Mouse (Mus musculus): ENCODE measurements around the gene Triobp.
A peak's percentile ranks its signal among the peaks of the same experiment; 100 is the strongest.

The Triobp gene

DNA sequence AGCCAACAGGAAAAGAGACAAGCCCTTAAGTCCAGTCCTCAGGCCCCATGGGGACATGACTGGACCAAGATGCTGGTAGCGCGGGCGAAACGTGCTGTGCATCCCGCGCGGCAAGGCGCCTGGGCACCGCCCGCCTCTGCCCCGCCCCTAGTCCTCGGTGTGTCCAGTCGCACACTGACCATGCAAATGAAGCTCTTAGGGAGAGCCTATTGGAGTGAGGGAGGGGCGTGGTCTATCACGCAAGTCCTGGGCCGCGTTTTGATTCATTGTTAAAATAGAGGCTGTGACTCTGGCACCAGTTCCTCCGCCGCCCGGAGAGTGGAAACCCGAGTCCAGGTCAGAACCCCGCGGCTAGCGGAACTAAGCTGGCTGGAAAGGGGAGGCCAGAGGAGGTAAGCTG, at the start of gene Triobp:
Triobp (plus strand) TSS at position 68 of the 400 bp plus-strand sequence.
- DNase-seq (ENCODE audit: low read depth, low spot score): peak; percentile 93

- no peak for DNase-seq (ENCODE audit: low read depth, low spot score)
These were observed 49.0 kb upstream of the Triobp start for GRCm38 (mm10) chr15:78898507-78899001.

DNA sequence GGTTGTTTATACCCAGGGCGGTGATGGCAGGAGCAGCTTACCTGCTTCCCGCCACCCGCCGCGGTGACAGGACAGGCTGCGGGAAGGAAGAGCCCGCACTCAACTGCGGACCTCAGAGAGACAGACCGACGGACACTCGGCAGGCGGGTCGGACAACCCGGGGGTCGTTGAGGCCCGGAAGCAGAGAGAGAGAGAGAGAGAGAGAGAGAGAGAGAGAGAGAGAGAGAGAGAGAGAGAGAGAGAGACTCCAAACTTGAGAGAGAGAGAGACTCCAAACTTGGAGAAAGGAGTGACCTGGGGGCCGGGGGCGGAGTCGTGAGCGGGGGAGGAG, 48.1 kb upstream of the Triobp start, which contains the start of gene Gm49510:
Gm49510 (plus strand) TSS at position 259 of the 331 bp plus-strand sequence.
- DNase-seq (ENCODE audit: low read depth, low spot score): no peak

DNA sequence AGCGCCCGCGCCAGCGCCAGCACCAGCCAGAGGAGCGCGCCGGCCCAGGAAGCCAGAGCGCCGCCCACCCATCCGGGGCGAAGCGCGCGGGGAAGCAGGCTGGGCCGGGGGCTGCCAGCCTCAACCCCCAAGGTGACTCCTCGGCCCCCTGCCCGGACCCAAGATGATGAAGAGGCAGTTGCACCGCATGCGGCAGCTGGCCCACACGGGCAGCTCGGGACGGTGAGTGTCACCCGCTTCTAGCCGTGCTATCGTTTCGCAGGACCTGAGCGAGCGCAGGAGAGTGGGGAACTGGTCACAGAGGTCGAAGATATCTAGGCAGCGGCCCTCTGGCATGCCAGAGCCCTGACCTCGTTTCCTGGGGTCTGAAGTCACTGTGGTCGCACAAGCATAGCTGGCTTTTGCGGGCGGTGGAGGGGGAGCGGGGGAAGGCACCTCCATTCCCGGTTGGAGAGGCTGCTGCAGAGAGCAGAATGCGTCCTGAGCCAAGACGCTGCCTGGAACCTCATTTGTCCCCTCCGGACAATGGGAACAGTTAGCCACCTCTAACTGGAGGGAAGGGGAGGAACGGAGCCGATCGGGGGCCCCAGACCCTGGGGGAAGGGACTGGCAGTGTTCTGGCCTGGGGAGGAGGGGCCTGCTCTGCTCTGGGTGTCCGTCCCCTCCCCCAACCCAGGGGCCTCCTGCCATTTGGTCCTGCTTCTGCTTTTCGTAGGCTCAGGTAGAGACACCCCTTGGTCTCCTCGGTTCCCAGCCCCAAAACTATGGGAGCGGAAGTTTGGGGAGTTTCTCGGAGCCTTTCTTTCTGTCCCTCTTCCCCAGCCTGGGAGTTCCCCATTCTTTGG, 47.6 kb upstream of the Triobp start, which contains the start of gene Sh3bp1:
Sh3bp1 (plus strand) TSS at position 29 of the 845 bp plus-strand sequence.
- peak; percentile 66 for DNase-seq (ENCODE audit: low read depth, low spot score)

- DNase-seq (ENCODE audit: low read depth, low spot score): no peak
These were observed 46.7 kb upstream of the Triobp start for GRCm38 (mm10) chr15:78900585-78901421.

DNA sequence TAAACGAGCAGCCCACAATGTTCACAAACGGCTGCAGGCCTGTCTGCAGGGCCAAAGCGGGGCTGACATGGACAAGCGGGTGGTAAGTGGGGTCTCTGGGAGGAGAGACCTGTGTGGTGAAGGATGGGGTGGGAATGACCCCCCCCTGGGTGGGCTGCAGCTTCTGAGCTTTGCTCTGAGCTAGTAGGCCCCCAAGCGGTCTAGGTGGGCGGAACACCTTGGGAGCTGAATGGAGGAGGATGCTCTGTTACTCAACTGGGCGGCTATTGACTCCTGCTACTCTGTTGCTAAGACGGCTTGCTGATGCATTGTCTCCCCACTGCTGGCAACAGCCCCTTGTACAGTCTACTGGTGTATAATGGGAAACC, 46.1 kb upstream of the Triobp start:
- DNase-seq (ENCODE audit: low read depth, low spot score): no peak

DNA sequence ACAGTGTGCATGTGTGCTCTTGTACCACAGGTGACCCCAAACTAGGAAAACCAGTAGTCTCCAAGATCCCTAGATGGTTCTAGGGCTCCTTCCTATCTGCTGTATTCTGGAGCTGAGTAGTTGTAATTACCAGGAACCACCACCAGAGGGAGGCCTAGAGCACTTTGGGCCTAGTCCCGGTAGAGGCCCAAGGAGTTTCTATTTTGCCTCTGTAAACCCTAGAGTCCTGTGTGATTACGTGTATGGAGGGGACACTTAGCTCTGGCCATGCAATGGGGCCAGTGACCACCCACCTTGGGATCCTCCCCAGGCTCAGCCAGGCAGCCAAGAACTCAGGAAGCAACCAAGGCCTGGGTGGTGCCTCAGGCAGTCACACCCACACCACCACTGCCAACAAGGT, 44.3 kb upstream of the Triobp start:
- peak; percentile 89 for DNase-seq (ENCODE audit: low read depth, low spot score)

- DNase-seq (ENCODE audit: low read depth, low spot score): no peak
These were observed 39.1 kb upstream of the Triobp start for GRCm38 (mm10) chr15:78908399-78908798.

DNA sequence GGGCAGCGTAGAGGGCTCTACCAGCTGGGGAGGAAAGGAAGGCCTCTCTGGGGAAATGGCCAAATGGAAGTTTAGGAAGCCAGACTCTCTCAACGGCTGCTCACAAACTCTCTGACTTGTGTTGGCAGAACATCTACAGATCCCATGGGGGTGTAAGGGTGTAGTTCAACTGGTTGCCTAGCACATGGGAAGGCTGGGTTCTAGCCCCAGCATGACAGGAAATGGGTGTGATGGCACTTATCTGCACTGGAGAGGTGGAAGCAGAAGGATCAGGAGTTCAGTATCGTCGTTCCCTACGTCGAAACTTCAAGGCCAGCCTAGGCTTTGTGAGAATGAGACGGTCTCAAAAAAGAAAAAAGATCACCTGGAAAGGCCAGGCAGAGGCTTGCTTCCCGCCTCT, 38.5 kb upstream of the Triobp start:
- no peak for DNase-seq (ENCODE audit: low read depth, low spot score)

GRCm38 (mm10) chr15:78912040-78912439, 35.5 kb upstream of the Triobp start:
- DNase-seq (ENCODE audit: low read depth, low spot score): no peak

DNA sequence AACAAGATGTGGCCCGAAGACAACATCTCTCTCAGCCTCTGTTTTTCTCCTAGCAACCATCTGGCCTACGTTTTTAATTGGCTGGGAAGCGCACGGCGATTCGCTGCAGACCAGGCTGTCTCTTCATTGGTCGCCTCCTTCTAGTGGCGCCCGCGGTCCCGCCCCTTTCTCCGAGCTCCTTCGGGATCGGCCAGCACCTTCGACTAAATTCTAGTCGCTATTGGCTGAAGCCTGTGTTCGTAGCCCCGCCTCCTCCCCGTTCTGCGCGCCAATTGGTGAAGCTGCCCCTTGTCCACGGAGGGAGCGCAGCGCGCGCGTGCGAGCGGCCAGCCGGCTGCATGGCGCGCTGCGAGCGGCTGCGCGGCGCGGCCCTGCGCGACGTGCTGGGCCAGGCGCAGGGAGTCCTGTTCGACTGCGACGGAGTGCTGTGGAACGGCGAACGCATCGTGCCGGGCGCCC, 33.9 kb upstream of the Triobp start, which contains the start of gene Pdxp:
Pdxp (plus strand) TSS at position 288 of the 459 bp plus-strand sequence.
- peak; percentile 99 for DNase-seq (ENCODE audit: low read depth, low spot score)

DNA sequence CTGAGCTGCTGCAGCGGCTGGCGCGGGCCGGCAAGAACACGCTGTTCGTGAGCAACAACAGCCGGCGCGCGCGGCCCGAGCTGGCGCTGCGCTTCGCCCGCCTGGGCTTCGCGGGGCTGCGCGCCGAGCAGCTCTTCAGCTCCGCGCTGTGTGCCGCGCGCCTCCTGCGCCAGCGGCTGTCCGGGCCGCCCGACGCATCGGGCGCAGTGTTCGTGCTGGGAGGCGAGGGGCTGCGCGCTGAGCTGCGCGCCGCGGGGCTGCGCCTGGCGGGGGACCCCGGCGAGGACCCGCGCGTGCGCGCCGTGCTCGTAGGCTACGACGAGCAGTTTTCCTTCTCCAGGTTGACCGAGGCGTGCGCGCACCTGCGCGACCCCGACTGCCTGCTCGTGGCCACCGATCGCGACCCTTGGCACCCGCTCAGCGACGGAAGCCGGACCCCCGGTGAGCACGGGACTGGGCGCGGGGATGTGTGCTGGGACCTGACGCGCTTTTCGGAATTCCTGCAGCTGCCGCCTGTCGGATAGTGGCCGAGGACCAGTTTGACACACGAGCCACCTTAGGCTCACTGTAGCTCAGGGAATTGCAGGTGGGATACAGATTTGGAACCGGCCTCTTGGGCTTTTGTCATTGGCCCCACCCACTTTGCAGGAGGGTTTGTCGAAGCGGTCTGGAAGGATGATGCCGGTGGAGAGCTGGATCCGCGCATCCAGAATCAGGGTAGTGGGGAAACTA, 33.3 kb upstream of the Triobp start:
- no peak for DNase-seq (ENCODE audit: low read depth, low spot score)

DNA sequence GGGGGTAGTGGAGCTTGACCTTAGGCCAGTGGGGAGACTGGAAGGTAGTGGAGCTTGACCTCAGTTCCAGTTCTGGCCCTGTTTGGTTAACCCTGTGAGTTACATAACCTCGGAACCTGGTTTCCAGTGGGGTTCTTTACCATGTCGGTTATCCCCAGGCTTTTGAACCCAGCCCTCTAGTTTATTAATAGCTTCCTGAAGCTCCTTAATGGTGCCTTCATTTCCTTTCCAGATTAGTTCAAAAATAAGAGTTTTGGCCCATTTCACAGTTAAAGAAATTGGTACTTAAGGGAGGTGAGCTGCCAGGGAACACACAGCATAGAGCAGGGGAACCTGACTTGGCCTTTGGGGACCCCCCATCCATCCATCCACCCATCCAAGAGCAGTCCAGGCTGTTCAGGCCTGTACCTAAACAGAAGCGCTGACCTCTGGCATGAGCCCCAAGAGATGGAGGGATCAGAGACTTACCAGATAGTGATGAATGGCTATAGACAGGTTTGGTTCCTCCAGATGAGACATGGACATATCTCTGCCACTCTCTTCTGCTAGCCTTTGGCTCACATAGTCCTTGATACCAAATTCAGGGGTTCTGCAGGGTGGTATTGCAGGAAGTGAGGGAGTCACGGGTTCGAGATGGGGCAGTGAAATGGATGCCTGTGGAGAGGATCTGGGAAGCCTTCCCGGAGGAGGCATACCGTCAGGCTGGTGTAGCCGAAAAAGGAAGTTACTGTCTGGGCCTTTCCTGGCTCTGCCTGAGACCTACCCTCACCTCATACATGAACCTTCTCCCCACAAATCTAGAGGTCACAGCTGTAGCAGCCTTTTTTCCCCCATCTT, 32.5 kb upstream of the Triobp start:
- DNase-seq (ENCODE audit: low read depth, low spot score): no peak

GRCm38 (mm10) chr15:78915660-78916017, 31.9 kb upstream of the Triobp start:
- peak; percentile 87 for DNase-seq (ENCODE audit: low read depth, low spot score)

- no peak for DNase-seq (ENCODE audit: low read depth, low spot score)
These were observed 31.3 kb upstream of the Triobp start for GRCm38 (mm10) chr15:78916052-78916826.

DNA sequence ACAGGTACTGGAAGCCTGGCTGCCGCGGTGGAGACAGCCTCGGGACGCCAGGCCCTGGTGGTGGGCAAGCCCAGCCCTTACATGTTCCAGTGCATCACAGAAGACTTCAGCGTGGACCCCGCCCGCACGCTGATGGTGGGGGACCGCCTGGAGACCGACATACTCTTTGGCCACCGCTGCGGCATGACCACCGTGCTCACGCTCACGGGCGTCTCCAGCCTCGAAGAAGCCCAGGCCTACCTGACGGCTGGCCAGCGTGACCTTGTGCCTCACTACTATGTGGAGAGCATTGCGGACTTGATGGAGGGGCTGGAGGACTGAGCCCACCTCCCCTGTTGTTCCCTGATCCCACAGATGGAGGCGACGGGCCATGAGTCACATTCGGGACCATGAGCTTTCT, 29.4 kb upstream of the Triobp start:
- no peak for DNase-seq (ENCODE audit: low read depth, low spot score)

DNA sequence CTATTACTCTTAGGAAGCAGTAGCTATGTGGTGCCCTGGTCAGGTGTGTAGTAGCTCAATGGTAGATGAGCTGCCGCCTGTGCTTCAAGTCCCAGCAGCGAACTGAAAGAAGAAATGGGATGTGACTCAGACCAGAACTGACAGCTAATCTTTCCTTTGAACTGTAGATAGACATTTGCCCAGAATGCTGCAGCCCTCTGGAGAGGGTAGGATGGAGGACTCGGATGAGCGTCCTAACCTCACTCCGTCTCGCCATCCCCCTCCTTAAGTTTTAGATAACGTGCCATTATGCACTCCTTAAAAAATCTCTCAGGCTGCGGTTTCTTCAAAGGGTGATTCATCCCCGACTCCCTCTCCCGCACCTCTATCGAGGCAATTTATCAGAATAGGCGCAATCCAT, 27.6 kb upstream of the Triobp start:
- DNase-seq (ENCODE audit: low read depth, low spot score): no peak

- no peak for DNase-seq (ENCODE audit: low read depth, low spot score)
These were observed 24.8 kb upstream of the Triobp start for GRCm38 (mm10) chr15:78922700-78923099.

DNA sequence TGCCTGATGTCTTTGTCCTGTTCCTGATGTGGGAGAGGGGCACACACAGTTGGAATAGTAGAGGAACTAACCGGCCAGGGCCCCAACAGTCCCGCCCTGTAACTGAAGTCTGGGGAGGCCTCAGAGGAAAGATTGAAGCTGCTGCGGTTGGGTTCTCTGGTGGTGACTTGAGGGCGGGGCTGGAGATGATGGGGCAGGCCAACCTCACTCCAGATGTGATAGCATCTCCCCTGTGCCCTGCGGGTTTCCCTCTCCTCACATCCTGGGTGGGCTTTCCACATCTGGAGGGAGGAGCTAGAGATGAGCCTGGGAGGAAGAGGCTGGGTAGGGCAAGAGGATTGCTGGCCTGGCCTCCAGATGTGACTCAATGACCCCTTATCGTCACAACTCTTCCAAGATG, 23.9 kb upstream of the Triobp start:
- DNase-seq (ENCODE audit: low read depth, low spot score): no peak

GRCm38 (mm10) chr15:78925129-78925528, 22.4 kb upstream of the Triobp start:
- no peak for DNase-seq (ENCODE audit: low read depth, low spot score)
